Mouse (Mus musculus) kidney, adult 2 months (tissue): ENCODE measurements around the gene Spred1.

Experiments
- CTCF ChIP-seq: fragments of 200-500 bp; conservative IDR thresholded peaks from 2 replicates; pipeline ENCODE4 v1.5.1; 2011; ENCODE audit warnings: low read depth, mild to moderate bottlenecking, control low read depth, low read length, moderate library complexity, mixed read lengths; ENCODE audit not compliant: insufficient read depth, insufficient read length
- POLR2A ChIP-seq: fragments of 200-500 bp; IDR thresholded peaks from one replicate; pipeline ENCODE4 v1.6.1; 2011; ENCODE audit warnings: low read depth, low read length, control low read depth

DNA sequence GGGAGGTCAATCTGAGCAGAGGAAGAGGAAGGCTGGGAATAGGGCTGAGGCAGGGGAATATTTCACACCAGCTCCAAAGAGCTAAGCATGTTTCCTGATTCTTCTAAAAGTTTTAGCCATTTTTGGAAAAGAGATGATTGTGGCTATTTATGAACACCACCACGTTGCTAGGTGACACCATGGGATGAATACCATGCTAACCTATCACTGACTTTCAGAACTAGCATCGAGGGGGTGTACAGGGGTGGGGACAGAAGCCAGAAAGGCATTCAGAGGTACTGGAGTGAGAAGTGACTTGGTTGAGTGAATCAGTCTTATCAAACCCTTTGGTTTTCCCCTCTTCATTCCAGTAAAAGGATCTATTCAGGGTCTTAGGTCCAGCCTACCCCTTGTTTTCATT is 74.0 kb downstream of the Spred1 start:
- TF ChIP-seq CTCF = no peak
- TF ChIP-seq POLR2A = no peak
